Mouse (Mus musculus) megakaryocyte progenitor cell, adult 5-6 weeks (primary cell): Measurements from ENCODE around the gene Ifna5. TPM values are rescaled to one million over a fixed set of nuclear protein-coding genes. Genes with fewer than 3 reads are reported as not detected.
"Not testable (repeated sequence)": the region's sequence is repeated elsewhere in the genome, so short reads cannot be mapped to it uniquely, and the experiment has no call there.

Source experiments
- ATAC-seq: replicated peaks from 2 replicates; pipeline ENCODE4 v1.8.0; 2016; ENCODE audit warnings: mild to moderate bottlenecking, moderate TSS enrichment, inconsistent platforms; ENCODE audit not compliant: poor library complexity
- total RNA-seq, 2 experiments: library from RNA; stranded (forward) in 1 of 2; stranded (reverse) in 1 of 2; fragments of 157-497, 149-512 nt in 1 of 2; fragments of 200-1000 nt in 1 of 2; gene quantifications; 2 replicates each; pipeline versions ENCODE4 v1.2.3 to v1.2.4; 2015 to 2017

The Ifna5 gene
- total RNA-seq (2015) (not detected in 2 replicates), total RNA-seq (2017) (not detected in 2 replicates)

- not testable (repeated sequence) for ATAC-seq
Observed at GRCm38 (mm10) chr4:88835225-88835624, at the start of gene Ifna5. Gene Ifna5 (plus strand): TSS chr4:88835525.

DNA sequence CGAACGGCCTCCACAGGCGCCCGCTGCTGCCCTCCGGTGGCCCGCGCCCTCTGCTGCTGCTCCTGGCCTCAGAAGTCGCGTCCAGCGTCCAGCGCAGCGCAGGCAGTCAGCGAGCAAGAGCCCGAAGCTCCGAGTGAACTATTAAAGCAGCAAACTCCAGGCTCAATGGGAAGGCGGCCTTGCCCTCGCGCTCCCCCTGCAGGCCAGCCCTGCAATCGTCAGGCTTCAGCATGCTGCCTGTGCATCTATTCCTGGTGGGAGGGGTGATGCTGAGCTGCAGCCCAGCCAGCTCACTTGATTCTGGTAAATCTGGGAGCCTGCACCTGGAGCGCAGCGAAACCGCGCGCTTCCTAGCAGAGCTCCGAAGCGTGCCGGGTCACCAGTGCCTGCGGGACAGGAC is 46.9 kb upstream of the Ifna5 start, which contains the start of gene Gm13277:
Gene Gm13277, plus strand, starts transcription at position 231 of the 400 bp plus-strand sequence.
- not testable (repeated sequence) for ATAC-seq

- ATAC-seq = not testable (repeated sequence)
Observed at GRCm38 (mm10) chr4:88791250-88791649, 44.1 kb upstream of the Ifna5 start, which contains the start of gene Gm13278. Gene Gm13278 (plus strand): TSS chr4:88791550.

GRCm38 (mm10) chr4:88793936-88794675 is 41.2 kb upstream of the Ifna5 start, which contains the start of gene Gm13275:
Gene Gm13275 (plus strand): TSS chr4:88794487.
- ATAC-seq = not testable (repeated sequence)

DNA sequence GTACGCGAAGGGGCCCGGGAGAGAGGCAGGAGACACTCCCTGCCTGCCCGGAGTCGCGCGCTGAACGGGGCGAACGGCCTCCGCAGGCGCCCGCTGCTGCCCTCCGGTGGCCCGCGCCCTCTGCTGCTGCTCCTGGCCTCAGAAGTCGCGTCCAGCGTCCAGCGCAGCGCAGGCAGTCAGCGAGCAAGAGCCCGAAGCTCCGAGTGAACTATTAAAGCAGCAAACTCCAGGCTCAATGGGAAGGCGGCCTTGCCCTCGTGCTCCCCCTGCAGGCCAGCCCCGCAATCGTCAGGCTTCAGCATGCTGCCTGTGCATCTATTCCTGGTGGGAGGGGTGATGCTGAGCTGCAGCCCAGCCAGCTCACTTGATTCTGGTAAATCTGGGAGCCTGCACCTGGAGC is 38.2 kb upstream of the Ifna5 start, which contains the start of gene Gm13279:
Gene Gm13279, plus strand, starts transcription at position 301 of the 400 bp plus-strand sequence.
- not testable (repeated sequence) for ATAC-seq

GRCm38 (mm10) chr4:88799365-88799764 is 36.0 kb upstream of the Ifna5 start, which contains the start of gene Gm13285:
Gene Gm13285 (plus strand): TSS chr4:88799665.
- ATAC-seq = not testable (repeated sequence)

GRCm38 (mm10) chr4:88802954-88803353 is 32.4 kb upstream of the Ifna5 start, which contains the start of gene Gm13287:
Gene Gm13287 (plus strand): TSS chr4:88803254.
- not testable (repeated sequence) for ATAC-seq

GRCm38 (mm10) chr4:88805231-88805630 is 30.1 kb upstream of the Ifna5 start, which contains the start of gene Gm13288:
Gene Gm13288 (plus strand): TSS chr4:88805531.
- ATAC-seq = not testable (repeated sequence)

DNA sequence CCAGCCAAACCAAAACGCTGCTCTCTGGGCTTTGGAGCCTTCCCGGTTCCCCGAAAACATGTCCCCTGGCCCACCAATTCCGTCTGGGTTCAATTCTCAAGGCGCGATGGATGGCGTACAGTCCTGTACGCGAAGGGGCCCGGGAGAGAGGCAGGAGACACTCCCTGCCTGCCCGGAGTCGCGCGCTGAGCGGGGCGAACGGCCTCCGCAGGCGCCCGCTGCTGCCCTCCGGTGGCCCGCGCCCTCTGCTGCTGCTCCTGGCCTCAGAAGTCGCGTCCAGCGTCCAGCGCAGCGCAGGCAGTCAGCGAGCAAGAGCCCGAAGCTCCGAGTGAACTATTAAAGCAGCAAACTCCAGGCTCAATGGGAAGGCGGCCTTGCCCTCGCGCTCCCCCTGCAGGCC is 29.6 kb upstream of the Ifna5 start:
- not testable (repeated sequence) for ATAC-seq

DNA sequence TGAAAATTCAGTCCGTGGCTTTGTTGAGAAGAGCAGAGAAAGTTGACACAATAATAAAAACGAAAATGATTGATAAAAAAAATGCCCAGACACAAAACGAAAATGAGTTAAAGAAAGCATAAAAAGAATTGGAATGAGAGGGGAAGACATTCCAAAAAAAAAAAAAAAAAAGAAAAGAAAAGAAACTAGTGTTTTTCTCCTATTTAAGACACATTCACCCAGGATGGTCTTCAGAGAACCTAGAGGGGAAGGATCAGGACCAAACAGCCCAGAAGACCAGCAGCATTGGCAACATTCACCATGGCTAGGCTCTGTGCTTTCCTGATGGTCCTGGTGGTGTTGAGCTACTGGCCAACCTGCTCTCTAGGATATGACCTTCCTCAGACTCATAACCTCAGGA is 19.4 kb upstream of the Ifna5 start, which contains the start of gene Ifna7:
Gene Ifna7, plus strand, starts transcription at position 301 of the 400 bp plus-strand sequence.
- ATAC-seq = no peak

DNA sequence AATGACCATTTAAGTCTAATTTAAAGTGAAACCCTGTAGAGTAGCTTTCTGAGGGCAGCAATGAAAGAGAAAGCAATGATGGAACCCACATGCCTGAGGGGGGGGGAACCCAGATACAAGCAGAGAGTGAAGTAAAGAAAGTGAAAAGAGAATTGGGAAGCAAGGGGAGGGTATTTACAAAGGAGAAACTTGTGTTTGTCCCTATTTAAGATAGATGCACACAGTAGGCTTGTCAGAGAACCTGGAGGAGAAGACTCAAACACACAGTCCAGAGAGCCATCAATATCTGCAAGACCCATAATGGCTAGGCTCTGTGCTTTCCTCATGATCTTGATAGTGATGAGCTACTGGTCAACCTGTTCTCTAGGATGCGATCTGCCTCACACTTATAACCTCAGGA is 15.7 kb upstream of the Ifna5 start, which contains the start of gene Ifna11:
Gene Ifna11, plus strand, starts transcription at position 301 of the 400 bp plus-strand sequence.
- ATAC-seq = no peak

GRCm38 (mm10) chr4:88822995-88823394 is 12.3 kb upstream of the Ifna5 start:
- peak; percentile 66 for ATAC-seq

DNA sequence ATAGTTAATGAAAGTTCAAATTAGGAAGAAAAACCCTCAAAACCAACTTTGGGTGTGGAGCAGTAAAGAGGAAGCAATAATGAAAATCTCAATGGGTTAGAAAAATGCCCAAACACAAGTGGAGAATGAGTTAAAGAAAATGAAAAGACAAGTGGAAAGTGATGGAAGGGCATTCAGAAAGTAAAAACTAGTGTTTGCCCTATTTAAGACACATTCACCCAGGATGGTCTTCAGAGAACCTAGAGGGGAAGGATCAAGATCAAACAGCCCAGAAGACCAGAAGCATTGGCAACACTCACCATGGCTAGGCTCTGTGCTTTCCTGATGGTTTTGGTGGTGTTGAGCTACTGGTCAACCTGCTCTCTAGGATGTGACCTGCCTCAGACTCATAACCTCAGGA is 8.2 kb upstream of the Ifna5 start, which contains the start of gene Ifna6:
Gene Ifna6, plus strand, starts transcription at position 301 of the 400 bp plus-strand sequence.
- ATAC-seq = not testable (repeated sequence)

DNA sequence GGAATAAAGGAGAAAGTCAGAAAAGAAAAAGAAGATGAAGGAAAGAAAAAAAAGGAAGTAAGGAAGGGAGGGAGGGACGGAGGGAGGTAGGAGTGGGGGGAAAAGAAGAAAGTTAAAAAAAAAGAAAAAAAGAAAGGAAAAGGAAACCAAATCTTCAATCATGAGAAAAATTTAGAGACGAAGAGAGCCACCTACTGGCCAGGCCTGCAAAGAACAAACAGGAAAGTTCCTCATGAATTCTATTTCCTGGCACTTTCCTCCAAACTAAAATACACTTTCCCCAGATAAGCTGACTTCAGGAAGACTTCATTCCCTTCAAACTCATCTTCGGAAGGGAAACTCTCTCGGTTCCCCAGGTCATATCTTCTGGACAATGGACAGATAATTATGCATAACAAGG is 4.8 kb upstream of the Ifna5 start:
- ATAC-seq = peak; percentile 64

DNA sequence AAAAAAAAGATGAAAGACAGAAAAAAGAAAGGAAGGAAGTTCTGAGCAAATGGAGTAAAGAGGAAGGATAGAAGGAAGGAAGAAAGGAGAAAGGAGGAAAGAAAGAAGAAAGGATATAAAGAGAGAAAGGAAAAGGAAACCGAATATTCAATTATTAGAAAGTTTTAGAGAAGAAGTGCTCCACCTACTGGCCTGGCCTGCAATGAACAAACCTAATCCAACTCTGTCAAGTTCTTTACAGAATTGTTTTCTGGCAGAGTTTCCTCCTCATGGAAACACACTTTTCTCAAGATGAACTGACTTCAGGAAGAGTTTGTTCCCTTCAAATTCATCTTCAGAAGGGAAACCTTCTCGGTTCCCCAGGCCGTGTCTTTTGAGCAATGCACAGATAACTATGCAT is 3.5 kb downstream of the Ifna5 start:
- ATAC-seq = peak; percentile 65

DNA sequence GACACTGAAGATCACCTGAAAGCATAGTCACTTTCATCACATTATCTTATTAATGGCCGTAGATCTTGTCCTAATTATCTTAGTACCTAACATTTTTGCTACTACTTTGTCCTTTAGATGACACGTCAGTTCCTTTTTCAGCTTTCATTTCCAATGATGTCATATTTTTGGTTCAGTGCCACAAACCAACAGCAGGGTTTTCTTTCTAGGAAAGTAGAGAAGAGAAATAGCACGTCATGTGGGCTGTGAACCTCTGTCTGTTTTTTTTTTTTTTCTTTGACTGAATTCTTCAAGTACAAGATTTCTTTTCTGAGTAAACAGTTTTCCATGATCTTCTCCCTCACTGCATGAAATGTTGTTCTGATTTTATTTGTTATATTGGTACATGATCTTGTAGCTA is 4.7 kb downstream of the Ifna5 start:
- peak; percentile 46; the same call in 1 of the 2 replicates for ATAC-seq

- ATAC-seq = no peak
Observed at GRCm38 (mm10) chr4:88841438-88841911, 6.2 kb downstream of the Ifna5 start, which contains the start of gene Ifna4. Gene Ifna4 (plus strand): TSS chr4:88841861.

GRCm38 (mm10) chr4:88845334-88845733 is 10.0 kb downstream of the Ifna5 start:
- ATAC-seq = no peak

GRCm38 (mm10) chr4:88849698-88850097 is 14.4 kb downstream of the Ifna5 start, which contains the start of gene Ifna1:
Gene Ifna1 (plus strand): TSS chr4:88850087.
- peak; percentile 64 for ATAC-seq

GRCm38 (mm10) chr4:88851026-88851763 is 15.9 kb downstream of the Ifna5 start:
- ATAC-seq = no peak

DNA sequence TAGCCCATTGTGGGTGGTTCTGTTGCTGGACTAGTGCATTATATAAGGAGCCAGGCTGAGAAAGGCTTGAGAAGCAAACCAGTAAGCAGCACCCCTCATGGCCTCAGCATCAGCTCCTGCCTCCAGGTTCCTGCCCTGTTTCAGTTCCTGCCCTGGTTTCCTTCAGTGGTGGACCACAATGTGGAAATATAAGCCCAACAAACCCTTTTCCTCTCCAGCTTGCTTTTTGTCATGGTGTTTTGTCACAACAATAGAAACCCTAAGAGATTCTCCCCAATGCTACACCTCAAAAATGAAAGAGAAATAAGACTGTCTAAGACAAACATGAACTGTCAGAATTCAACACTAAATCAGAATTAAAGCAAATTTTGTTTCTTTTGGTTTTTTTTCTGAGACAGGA is 23.9 kb downstream of the Ifna5 start:
- peak; percentile 81 for ATAC-seq
